Mouse (Mus musculus): ENCODE data around the gene Strap. TPM values are rescaled to one million over a fixed set of nuclear protein-coding genes. Genes with fewer than 3 reads are reported as not detected.
A peak's percentile ranks its signal among the peaks of the same experiment; 100 is the strongest.

Gene Strap
- total RNA-seq, 4 experiments from 2014 or later = 105 to 120 (median 109) TPM

DNA sequence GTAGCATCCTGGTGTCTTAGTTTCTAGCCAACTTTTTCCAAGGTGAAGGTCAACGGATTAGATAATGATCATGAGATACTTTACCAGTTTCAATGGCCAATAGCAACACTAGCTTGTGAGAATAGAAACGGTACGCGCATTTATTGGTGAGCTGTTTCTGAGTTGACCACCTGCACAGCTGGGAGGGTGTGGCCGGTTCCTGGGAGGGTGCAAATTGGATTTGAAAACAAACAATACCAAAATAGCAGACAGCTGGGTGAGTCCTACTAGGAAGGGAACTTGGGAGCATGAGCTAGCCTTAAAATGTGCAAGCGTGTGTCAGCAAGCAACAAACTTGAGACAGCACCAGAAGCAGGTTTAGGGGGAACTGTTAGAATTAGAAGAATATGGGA is 38.8 kb downstream of the Strap start:
- no peak for DNase-seq (ENCODE audit: low spot score in 2 of 2)

GRCm38 (mm10) chr6:137774166-137774565 is 39.3 kb downstream of the Strap start:
- DNase-seq (ENCODE audit: low spot score in 2 of 2) = no peak

GRCm38 (mm10) chr6:137775159-137775558 is 40.3 kb downstream of the Strap start:
- DNase-seq (ENCODE audit: low spot score in 2 of 2) = no peak

DNA sequence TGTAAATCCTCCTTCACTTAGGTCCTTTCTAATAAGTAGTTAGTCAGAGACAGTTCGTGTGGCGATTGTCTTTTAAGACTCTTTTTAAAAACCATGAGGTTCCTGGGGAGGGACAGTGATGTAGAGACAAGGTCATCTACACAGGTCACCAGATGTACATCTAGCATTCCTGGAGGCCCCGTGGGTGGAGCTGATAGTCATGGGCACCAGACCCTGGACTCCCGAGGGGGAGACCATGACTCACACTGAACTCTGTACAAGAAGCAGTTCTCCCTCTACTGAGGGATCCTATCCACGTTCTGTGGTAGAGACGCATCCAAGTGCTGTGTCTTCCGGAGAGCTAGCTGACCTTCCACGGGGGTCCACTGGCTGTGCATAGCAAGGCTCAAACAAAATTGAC is 42.1 kb downstream of the Strap start:
- no peak for DNase-seq (ENCODE audit: low spot score in 2 of 2)

- DNase-seq (ENCODE audit: low spot score in 2 of 2) = no peak
These were observed 49.2 kb downstream of the Strap start for GRCm38 (mm10) chr6:137783899-137784637.

DNA sequence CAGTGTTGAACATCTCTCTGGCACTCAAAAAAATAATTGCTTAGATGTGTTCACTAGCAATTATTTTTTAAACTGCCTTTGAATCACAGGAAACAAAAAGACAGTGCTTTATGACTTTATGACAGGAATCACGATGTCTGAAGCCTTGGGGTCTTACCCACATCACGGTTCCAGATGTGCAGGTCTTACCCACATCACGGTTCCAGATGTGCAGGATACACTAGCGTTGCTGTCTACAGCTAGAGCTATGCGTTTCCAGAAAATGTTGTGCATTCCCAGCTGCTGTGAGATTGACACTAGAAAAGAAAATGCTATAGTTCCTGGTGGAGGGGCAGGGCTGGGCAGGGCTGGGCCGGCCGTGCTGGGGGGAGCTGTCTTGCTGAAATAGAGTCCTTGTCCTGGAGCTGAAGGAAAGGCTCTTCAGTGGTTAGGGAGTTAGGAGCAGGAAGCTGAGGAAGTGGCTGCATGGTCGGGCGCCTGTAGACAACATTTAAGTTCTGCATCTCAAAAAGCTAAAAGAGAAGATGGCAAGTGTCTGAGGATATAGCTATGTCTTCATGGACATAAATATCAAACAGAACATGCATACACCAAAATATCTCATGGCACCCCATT is 54.2 kb downstream of the Strap start:
- DNase-seq (ENCODE audit: low spot score in 2 of 2) = no peak

DNA sequence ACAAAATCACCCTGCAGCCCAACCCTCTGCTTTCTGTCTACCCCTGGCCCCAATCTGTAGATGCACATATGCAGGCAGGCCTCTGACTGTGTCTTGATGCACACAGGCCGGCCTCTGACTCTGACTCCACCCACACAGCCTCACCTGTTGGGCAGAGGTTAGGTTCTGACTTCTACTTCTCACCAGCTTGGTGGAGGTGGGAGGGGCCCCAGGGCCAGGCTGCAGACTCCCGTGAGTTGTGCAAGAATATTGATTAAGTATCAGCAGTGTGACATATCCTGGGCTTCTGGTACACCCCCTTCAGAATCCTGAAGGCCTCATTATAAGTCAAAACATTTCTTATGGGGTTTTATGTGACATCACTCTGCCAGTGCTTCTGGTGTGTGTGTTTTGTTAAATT is 54.8 kb downstream of the Strap start:
- DNase-seq (ENCODE audit: low spot score in 2 of 2) = no peak

- no peak for DNase-seq (ENCODE audit: low spot score in 2 of 2)
These were observed 60.6 kb downstream of the Strap start for GRCm38 (mm10) chr6:137795494-137795893.

GRCm38 (mm10) chr6:137796596-137797567 is 62.0 kb downstream of the Strap start:
- peak in 1 of 2 experiments; percentile 35 for DNase-seq (ENCODE audit: low spot score in 2 of 2)

DNA sequence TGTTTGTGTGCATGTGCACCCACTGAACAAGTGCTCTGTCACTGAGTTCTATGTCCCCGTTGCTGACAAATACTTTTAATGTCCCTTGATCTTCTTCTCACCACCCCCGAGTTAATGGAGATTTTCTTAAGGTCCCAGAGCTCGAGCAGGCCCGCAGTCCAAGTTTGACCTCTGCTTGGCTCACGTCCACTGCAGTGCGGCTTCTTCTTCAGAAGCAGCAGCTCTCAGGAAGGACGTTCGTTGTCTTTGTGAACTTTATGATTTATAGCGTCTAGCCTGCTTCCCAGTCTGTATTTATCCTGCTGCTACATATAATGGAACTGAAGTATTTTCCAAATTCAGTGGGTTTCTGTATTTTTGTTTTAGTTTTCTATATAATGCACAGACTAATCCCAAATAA is 64.4 kb downstream of the Strap start:
- DNase-seq (ENCODE audit: low spot score in 2 of 2) = no peak

Other genes starting within 250 kb of the Strap start
- gene Eps8, start 80.2 kb upstream of the Strap start, total RNA-seq (2022) = 10 to 100 TPM; 39.1 to 47.8 (median 45.7) TPM
- gene Dera, start 19.5 kb downstream of the Strap start, total RNA-seq (2022) = 1 to 10 TPM; 5.8 to 7.1 (median 6.2) TPM